Mouse (Mus musculus) hindbrain, embryonic 11.5 days (tissue): ENCODE measurements around the gene Mn1. TPM values are rescaled to one million over a fixed set of nuclear protein-coding genes. Genes with fewer than 3 reads are reported as not detected.
A peak's percentile ranks its signal among the peaks of the same experiment; 100 is the strongest.

ENCODE experiments used
- ATAC-seq: fragments of 200-750 bp; cut with Nextera tagmentation; 2 replicates; pipeline ENCODE4 v1.8.0; 2017; ENCODE audit warnings: mild to moderate bottlenecking, moderate TSS enrichment, moderate library complexity; ENCODE audit not compliant: low FRiP score
- DNase-seq: peaks from one replicate; pipeline ENCODE4 v3.0.0-alpha.2; 2015; ENCODE audit warnings: low spot score
- H3K27ac ChIP-seq: fragments of 300-500 bp; sonication (generic); 2 replicates; pipeline ENCODE4 v1.5.1; 2014; ENCODE audit warnings: mild to moderate bottlenecking, low read depth, low read length
- H3K27me3 ChIP-seq: fragments of 300-500 bp; sonication (generic); 2 replicates; pipeline ENCODE4 v1.6.1; 2014; ENCODE audit warnings: mild to moderate bottlenecking, low read length, moderate library complexity, mixed read lengths; ENCODE audit not compliant: control insufficient read depth, insufficient read depth
- H3K36me3 ChIP-seq: fragments of 300-500 bp; sonication (generic); 2 replicates; pipeline ENCODE4 v1.6.1; 2014; ENCODE audit warnings: mild to moderate bottlenecking, low read length, moderate library complexity, mixed read lengths; ENCODE audit not compliant: control insufficient read depth, insufficient read depth
- H3K4me1 ChIP-seq: fragments of 300-500 bp; sonication (generic); replicated peaks from 2 replicates; pipeline ENCODE4 v1.6.1; 2014; ENCODE audit warnings: low read length, mixed read lengths; ENCODE audit not compliant: control insufficient read depth, insufficient read depth
- H3K4me2 ChIP-seq: fragments of 300-500 bp; sonication (generic); replicated peaks from 2 replicates; pipeline ENCODE4 v1.6.1; 2014; ENCODE audit warnings: mild to moderate bottlenecking, low read depth, low read length
- H3K4me3 ChIP-seq: fragments of 300-500 bp; sonication (generic); 2 replicates; pipeline ENCODE4 v1.5.1; 2014; ENCODE audit warnings: low read depth, low read length
- H3K9ac ChIP-seq: fragments of 300-500 bp; sonication (generic); 2 replicates; pipeline ENCODE4 v1.6.1; 2014; ENCODE audit warnings: low read depth, low read length
- H3K9me3 ChIP-seq: fragments of 300-500 bp; sonication (generic); 2 replicates; pipeline ENCODE4 v1.6.1; 2016; ENCODE audit warnings: low read length; ENCODE audit not compliant: control insufficient read depth
- WGBS: fragments of 180-500 bp; shearing (Covaris S2); extraction: QIAGEN DNeasy Blood & Tissue Kit; methylation state at CpG from one replicate; pipeline ENCODE4 v1.1.7; 2014; 5-methylcytosine and 5-hydroxymethylcytosine counted together
- polyA plus RNA-seq: library from polyadenylated mRNA; unstranded; fragments of >200 nt; fragmentation: Nextera tagmentation; extraction: Ambion mirVana; gene quantifications from 2 replicates; pipeline ENCODE4 v1.2.1, GENCODE M21; 2014

Mn1 gene
- polyA plus RNA-seq, 1 experiment from 2014 or later: 42.5 TPM

DNA sequence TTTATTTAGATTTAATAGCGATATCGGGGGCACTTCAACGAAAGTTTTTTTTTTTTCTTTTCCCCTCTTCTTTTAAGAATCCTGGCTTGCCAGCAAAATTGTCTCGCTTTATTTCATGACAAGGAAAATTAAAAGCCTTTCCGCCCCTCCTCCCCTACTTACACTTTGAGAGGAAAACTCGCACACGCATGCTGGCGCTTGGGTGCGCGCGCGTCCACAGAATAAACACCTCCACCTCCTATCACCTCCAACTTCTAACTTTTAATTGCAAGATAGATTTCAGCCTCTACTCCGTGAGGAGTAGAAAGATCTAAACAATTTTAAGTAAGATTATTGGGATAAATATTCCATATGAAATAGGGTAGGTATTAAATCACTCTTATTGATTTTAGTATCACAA is 1.1 kb upstream of the Mn1 start:
- ATAC-seq: no peak

DNA sequence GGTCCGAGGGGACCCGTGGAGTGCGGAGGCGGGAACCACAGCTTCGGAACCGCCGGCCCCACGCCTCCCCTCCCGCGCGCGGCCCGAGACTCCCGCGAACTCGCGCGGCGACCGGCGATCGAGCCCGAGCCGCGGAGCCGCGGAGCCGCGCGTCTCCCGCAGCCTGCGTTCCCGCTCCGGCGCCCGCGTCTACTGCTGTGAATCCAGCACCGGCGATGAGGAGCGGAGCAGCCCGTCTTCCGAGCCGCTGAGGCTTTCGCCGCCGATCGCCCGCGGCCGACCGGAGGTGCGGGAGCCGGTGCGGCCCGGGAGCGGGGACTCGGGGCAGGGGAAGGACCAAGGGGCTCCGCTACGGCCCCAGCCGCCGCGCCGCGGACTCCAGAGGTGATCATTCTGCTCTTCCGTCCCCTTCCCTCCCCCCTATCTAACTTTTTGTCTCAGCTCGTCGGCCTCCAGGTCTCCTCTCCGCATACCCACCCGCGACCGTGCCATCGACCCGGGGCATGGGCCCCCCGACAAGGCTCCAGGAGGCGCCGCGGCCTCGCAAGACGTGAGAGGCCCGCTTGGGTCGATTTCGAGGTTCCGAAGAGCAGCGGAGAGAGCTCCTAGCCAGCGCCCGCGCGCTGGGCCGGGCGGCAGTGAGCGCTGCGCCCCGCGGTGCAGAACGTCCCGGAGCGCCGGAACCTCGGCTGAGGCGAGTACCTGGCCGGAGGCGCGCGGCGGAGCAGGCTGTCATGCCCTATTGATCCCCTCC is 393 bp downstream of the Mn1 start:
- H3K27me3 ChIP-seq: no peaks in the 10 kb centered on the region
- H3K4me1 ChIP-seq: peaks cover 20% of the 10 kb centered on the region
- H3K9ac ChIP-seq: peak overlapping the region; percentile 100
- no peak for ATAC-seq
- peak overlapping the region; percentile 98 for H3K4me2 ChIP-seq
- no peaks in the 10 kb centered on the region for H3K9me3 ChIP-seq
- peak overlapping the region; percentile 98 for H3K4me3 ChIP-seq
- H3K27ac ChIP-seq: peak overlapping the region; percentile 99
- WGBS: under 1% methylated on average over 68 of the region's 105 CpGs
- DNase-seq: peak; percentile 70
- peaks cover 6% of the 10 kb centered on the region for H3K36me3 ChIP-seq

More for the DNA sequence above, 1.1 kb upstream of the Mn1 start:
- Histone ChIP-seq H3K4me2 (peak overlapping the region; percentile 98), H3K4me1 (peaks cover 20% of the 10 kb centered on the region), H3K27ac (peak overlapping the region; percentile 99), H3K36me3 (peaks cover 6% of the 10 kb centered on the region), H3K9me3 (no peaks in the 10 kb centered on the region), H3K9ac (peak overlapping the region; percentile 100), H3K27me3 (0 out of 2 replicates have a peak, but pooled peaks cover 2% of the 10 kb centered on the region), H3K4me3 (peak overlapping the region; percentile 98)
- DNase-seq: peak; percentile 63
- 1% methylated on average over 13 of the region's 13 CpGs for WGBS

DNA sequence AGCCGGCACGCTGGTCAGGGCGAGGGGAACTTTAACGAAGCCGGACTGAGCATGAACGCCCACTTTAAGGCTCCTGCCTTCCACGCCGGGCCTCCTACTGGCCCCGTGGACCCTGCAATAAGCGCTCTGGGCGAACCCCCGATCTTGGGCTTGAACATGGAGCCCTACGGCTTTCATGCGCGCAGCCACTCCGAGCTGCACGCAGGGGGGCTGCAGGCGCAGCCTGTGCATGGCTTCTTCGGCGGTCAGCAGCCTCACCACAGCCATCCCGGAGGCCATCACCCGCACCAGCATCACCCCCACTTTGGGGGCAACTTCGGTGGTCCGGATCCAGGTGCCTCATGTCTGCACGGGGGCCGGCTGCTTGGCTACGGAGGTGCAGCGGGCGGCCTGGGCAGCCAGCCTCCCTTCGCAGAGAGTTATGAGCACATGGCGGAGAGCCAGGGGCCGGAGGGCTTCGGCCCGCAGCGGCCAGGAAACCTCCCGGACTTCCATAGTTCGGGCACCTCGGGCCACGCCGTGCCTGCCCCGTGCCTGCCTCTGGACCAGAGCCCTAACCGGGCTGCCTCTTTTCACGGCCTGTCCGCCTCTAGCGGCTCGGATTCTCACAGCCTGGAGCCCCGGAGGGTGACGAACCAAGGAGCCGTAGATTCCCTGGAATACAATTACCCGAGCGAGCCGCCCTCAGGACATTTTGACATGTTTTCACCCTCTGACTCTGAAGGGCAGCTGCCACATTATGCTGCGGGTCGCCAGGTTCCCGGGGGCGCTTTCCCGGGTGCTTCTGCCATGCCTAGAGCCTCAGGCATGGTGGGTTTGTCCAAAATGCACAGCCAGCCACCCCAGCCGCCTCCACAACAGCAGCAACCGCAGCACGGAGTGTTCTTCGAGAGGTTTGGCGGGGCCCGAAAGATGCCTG is 1.3 kb downstream of the Mn1 start:
- H3K27me3 ChIP-seq: no peaks in the 10 kb centered on the region
- under 1% methylated on average over 63 of the region's 63 CpGs for WGBS
- DNase-seq (peak; percentile 70), ATAC-seq (no peak)
- no peaks in the 10 kb centered on the region for H3K9me3 ChIP-seq
- H3K27ac ChIP-seq: peak overlapping the region; percentile 99
- H3K9ac ChIP-seq: peak overlapping the region; percentile 100
- H3K4me1 ChIP-seq: peaks cover 20% of the 10 kb centered on the region
- peaks cover 6% of the 10 kb centered on the region for H3K36me3 ChIP-seq
- peak overlapping the region; percentile 98 for H3K4me3 ChIP-seq
- H3K4me2 ChIP-seq: peak overlapping the region; percentile 98

DNA sequence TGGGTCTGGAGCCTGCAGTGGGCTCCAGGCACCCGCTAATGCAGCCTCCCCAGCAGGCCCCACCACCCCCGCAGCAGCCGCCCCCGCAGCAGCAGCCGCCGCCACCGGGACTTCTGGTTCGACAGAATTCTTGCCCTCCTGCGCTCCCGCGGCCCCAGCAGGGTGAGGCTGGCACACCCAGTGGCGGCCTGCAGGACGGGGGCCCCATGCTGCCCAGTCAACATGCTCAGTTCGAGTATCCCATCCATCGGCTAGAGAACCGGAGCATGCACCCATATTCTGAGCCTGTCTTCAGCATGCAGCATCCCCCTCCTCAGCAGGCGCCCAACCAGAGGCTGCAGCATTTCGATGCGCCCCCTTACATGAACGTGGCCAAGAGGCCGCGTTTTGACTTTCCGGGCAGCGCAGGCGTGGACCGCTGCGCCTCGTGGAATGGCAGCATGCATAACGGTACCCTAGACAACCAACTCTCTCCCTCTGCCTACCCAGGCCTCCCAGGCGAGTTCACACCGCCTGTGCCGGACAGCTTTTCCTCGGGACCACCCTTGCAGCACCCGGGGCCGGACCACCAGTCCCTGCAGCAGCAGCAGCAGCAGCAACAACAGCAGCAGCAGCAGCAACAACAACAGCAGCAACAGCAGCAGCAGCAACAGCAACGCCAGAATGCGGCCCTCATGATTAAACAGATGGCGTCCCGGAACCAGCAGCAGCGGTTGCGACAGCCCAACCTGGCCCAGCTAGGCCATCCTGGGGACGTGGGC is 2.1 kb downstream of the Mn1 start:
- H3K4me1 ChIP-seq: peaks cover 18% of the 10 kb centered on the region
- no peaks in the 10 kb centered on the region for H3K27me3 ChIP-seq
- under 1% methylated on average over 40 of the region's 42 CpGs for WGBS
- peak overlapping the region; percentile 98 for H3K4me3 ChIP-seq
- peak overlapping the region; percentile 100 for H3K9ac ChIP-seq
- peak; percentile 70 for DNase-seq
- no peak for ATAC-seq
- H3K27ac ChIP-seq: peak overlapping the region; percentile 99
- peak overlapping the region; percentile 98 for H3K4me2 ChIP-seq
- peaks cover 6% of the 10 kb centered on the region for H3K36me3 ChIP-seq
- H3K9me3 ChIP-seq: no peaks in the 10 kb centered on the region

DNA sequence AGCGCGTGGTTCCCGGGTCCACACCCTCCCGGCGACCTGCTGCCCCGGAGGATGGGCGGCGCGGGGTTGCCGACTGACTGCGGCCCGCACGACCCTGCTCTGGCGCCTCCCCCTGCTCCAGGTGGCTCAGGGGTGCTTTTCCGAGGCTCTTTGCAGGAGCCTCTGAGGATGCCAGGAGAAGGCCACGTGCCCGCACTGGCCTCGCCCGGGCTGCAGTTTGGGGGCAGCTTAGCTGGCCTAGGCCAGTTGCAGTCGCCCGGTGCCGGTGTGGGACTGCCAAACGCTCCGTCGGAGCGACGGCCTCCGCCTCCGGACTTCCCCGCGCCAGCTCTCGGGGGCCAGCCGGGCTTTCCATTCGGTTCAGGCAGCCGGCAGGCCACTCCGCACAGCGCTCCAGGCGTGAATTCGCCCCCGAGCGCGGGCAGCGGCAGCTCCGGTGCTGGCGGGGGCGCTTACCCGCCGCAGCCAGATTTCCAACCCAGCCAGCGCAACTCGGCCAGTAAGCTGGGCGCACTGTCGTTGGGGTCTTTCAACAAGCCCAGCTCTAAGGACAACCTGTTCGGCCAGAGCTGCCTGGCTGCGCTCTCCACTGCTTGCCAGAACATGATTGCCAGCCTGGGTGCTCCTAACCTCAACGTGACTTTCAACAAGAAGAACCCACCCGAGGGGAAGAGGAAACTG is 3.0 kb downstream of the Mn1 start:
- H3K36me3 ChIP-seq: peaks cover 6% of the 10 kb centered on the region
- peak overlapping the region; percentile 98 for H3K4me3 ChIP-seq
- H3K4me1 ChIP-seq: peaks cover 12% of the 10 kb centered on the region
- 1% methylated on average over 55 of the region's 56 CpGs for WGBS
- peak overlapping the region; percentile 99 for H3K27ac ChIP-seq
- no peaks in the 10 kb centered on the region for H3K27me3 ChIP-seq
- ATAC-seq (no peak), DNase-seq (no peak)
- H3K9me3 ChIP-seq: no peaks in the 10 kb centered on the region
- H3K9ac ChIP-seq: peak overlapping the region; percentile 100
- peak overlapping the region; percentile 98 for H3K4me2 ChIP-seq

DNA sequence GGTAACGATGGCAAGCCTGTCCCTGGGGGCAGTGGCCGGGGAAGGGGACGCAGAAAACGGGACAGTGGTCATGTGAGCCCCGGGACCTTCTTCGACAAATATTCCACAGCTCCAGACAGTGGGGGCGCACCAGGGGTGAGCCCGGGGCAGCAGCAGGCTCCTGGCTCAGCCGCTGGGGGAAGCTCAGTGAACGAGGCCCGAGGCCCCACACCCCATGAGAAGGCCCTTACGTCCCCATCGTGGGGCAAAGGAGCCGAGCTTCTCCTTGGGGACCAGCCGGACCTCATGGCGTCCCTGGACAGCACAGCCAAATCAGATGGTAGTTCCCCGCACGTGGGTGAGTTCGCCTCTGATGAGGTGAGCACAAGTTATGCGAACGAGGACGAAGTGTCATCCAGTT is 3.7 kb downstream of the Mn1 start:
- ATAC-seq (no peak), DNase-seq (peak; percentile 64)
- Histone ChIP-seq H3K27me3 (no peaks in the 10 kb centered on the region), H3K27ac (peak overlapping the region; percentile 99), H3K4me2 (peak overlapping the region; percentile 98), H3K4me3 (peak overlapping the region; percentile 98), H3K36me3 (peaks cover 6% of the 10 kb centered on the region), H3K9me3 (no peaks in the 10 kb centered on the region), H3K9ac (peak overlapping the region; percentile 100), H3K4me1 (peaks cover 12% of the 10 kb centered on the region)
- 12% methylated on average over 22 of the region's 22 CpGs for WGBS

DNA sequence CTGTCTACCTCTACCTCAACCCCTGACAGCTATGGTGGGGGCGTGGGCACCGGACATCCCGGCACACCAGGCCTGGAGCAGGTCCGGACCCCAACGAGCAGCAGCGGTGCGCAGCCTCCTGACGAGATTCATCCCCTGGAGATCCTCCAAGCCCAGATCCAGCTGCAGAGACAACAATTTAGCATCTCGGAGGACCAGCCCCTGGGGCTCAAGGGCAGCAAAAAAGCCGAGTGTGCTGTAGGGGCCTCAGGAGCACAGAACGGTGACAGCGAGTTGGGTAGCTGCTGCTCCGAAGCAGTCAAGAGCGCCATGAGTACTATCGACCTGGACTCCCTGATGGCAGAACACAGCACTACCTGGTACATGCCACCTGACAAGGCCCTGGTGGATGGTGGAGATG is 4.3 kb downstream of the Mn1 start:
- H3K4me1 ChIP-seq: peaks cover 16% of the 10 kb centered on the region
- peak overlapping the region; percentile 98 for H3K4me2 ChIP-seq
- H3K4me3 ChIP-seq: peak overlapping the region; percentile 98
- peak overlapping the region; percentile 100 for H3K9ac ChIP-seq
- peak; percentile 56 for DNase-seq
- H3K9me3 ChIP-seq: no peaks in the 10 kb centered on the region
- 34% methylated on average over 15 of the region's 15 CpGs for WGBS
- H3K36me3 ChIP-seq: peaks cover 6% of the 10 kb centered on the region
- no peak for ATAC-seq
- peak overlapping the region; percentile 99 for H3K27ac ChIP-seq
- no peaks in the 10 kb centered on the region for H3K27me3 ChIP-seq
